Mouse (Mus musculus) brain, embryonic 14.5 days (tissue): ENCODE measurements around the gene Rars. TPM values are rescaled to one million over a fixed set of nuclear protein-coding genes. Genes with fewer than 3 reads are reported as not detected.
"Not testable (repeated sequence)": the region's sequence is repeated elsewhere in the genome, so short reads cannot be mapped to it uniquely, and the experiment has no call there.

Experiments used
- DNase-seq: peaks from one replicate; pipeline ENCODE4 v3.0.0-alpha.2; 2011; ENCODE audit warnings: low read depth
- CTCF ChIP-seq: fragments of 200-500 bp; IDR thresholded peaks from 2 replicates; pipeline ENCODE4 v1.5.1; 2012; ENCODE audit warnings: inconsistent platforms, mild to moderate bottlenecking, moderate library complexity, borderline replicate concordance; ENCODE audit not compliant: insufficient read depth, insufficient read length; ENCODE audit errors: extremely low read depth
- POLR2A ChIP-seq: fragments of 200-500 bp; IDR thresholded peaks from 2 replicates; pipeline ENCODE4 v1.6.1; 2012; ENCODE audit warnings: mild to moderate bottlenecking, inconsistent platforms, borderline replicate concordance; ENCODE audit not compliant: poor library complexity, insufficient read depth, insufficient read length, severe bottlenecking; ENCODE audit errors: extremely low read depth
- polyA plus RNA-seq: library from polyadenylated mRNA; depleted of rRNA; stranded (reverse); fragments of >200 nt; gene quantifications from 2 replicates; pipeline ENCODE4 v1.2.3, GENCODE M21; 2012

Gene Rars
- polyA plus RNA-seq, 1 experiment: 56.4 TPM

GRCm38 (mm10) chr11:35816316-35816715, 18.0 kb downstream of the Rars start:
- TF ChIP-seq POLR2A (no peak), CTCF (no peak)
- DNase-seq: no peak

GRCm38 (mm10) chr11:35811458-35811857, 22.8 kb downstream of the Rars start:
- TF ChIP-seq POLR2A: no peak
- no peak for TF ChIP-seq CTCF
- DNase-seq: no peak

- TF ChIP-seq POLR2A (no peak), CTCF (no peak)
These were observed 33.0 kb downstream of the Rars start for GRCm38 (mm10) chr11:35801332-35801731.

GRCm38 (mm10) chr11:35798874-35799273, 35.4 kb downstream of the Rars start, which contains the start of gene Fbll1:
Gene Fbll1 (minus strand): TSS chr11:35798884.
- DNase-seq: peak; percentile 72
- no peak for TF ChIP-seq POLR2A
- no peak for TF ChIP-seq CTCF

More at GRCm38 (mm10) chr11:35801332-35801731, 33.0 kb downstream of the Rars start:
- DNase-seq: no peak

- DNase-seq: peak; percentile 95
- TF ChIP-seq POLR2A: peak; percentile 41; the same call in 1 of the 2 replicates
- TF ChIP-seq CTCF: no peak
These were observed 35.8 kb downstream of the Rars start for GRCm38 (mm10) chr11:35798495-35798820.

- TF ChIP-seq POLR2A (no peak), CTCF (no peak)
- peak; percentile 56 for DNase-seq
These were observed 36.4 kb downstream of the Rars start for GRCm38 (mm10) chr11:35797751-35798494.

- not testable (repeated sequence) for DNase-seq
These were observed 41.5 kb downstream of the Rars start for GRCm38 (mm10) chr11:35792800-35793199.

GRCm38 (mm10) chr11:35788443-35788842, 45.9 kb downstream of the Rars start:
- peak; percentile 5 for DNase-seq

GRCm38 (mm10) chr11:35784537-35784936, 49.8 kb downstream of the Rars start:
- no peak for DNase-seq
- TF ChIP-seq CTCF (0 out of 2 replicates have a peak, but pooled peaks have one; percentile 8), POLR2A (no peak)

More at GRCm38 (mm10) chr11:35788443-35788842, 45.9 kb downstream of the Rars start:
- TF ChIP-seq POLR2A (no peak), CTCF (no peak)

GRCm38 (mm10) chr11:35784002-35784401, 50.3 kb downstream of the Rars start:
- TF ChIP-seq POLR2A: no peak
- TF ChIP-seq CTCF: no peak
- DNase-seq: no peak

- no peak for TF ChIP-seq POLR2A
- TF ChIP-seq CTCF: no peak
- no peak for DNase-seq
These were observed 51.3 kb downstream of the Rars start for GRCm38 (mm10) chr11:35783038-35783437.

- no peak for DNase-seq
- no peak for TF ChIP-seq CTCF
These were observed 51.9 kb downstream of the Rars start for GRCm38 (mm10) chr11:35782444-35782843.

- TF ChIP-seq POLR2A (no peak), CTCF (no peak)
- no peak for DNase-seq
These were observed 54.0 kb downstream of the Rars start for GRCm38 (mm10) chr11:35780336-35780735.

GRCm38 (mm10) chr11:35776452-35776851, 57.9 kb downstream of the Rars start:
- no peak for DNase-seq
- no peak for TF ChIP-seq POLR2A
- no peak for TF ChIP-seq CTCF
